Mouse (Mus musculus): ENCODE measurements at regions not wholly inside any gene's neighbourhood (a gene's known extent, or its start where the extent isn't known, plus 50 kb on each side); places are given as distances from the start of the nearest gene placed in this dataset.

GRCm38 (mm10) chr2:137247931-137248330 is 131.5 kb upstream of the Jag1 start:
- no peak for TF ChIP-seq CTCF (IDR thresholded peaks at IDR 0.05; ENCODE audit: extremely low read depth, insufficient read depth, insufficient read length, insufficient replicate concordance)
- TF ChIP-seq POLR2A (IDR thresholded peaks at IDR 0.05; ENCODE audit: low read depth, low read length): no peak
